Mouse (Mus musculus): ENCODE measurements around the gene Hoxd3. TPM values are rescaled to one million over a fixed set of nuclear protein-coding genes. Genes with fewer than 3 reads are reported as not detected.

Gene Hoxd3
- total and polyA plus RNA-seq, 2 experiments = not detected

DNA sequence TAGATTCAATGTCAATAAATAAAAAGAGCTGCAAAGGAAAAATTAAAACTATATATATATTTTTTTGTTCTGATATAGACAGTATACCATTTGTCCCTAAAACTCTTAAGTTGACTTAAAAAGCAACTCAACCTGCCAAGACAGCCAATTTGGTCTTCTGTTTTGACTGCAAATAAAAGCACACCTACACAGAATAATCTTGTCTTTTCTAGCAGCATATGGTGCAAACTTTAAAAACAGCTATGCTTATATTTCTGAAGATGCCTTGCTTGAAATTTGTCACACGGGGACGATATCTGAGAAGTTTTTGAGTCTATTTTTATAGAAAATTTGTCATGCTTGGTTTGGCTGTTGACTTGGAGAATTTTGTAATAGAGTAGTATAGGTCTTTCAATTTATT is 62.6 kb downstream of the Hoxd3 start:
- 79% methylated on average over 2 of the region's 2 CpGs for WGBS

DNA sequence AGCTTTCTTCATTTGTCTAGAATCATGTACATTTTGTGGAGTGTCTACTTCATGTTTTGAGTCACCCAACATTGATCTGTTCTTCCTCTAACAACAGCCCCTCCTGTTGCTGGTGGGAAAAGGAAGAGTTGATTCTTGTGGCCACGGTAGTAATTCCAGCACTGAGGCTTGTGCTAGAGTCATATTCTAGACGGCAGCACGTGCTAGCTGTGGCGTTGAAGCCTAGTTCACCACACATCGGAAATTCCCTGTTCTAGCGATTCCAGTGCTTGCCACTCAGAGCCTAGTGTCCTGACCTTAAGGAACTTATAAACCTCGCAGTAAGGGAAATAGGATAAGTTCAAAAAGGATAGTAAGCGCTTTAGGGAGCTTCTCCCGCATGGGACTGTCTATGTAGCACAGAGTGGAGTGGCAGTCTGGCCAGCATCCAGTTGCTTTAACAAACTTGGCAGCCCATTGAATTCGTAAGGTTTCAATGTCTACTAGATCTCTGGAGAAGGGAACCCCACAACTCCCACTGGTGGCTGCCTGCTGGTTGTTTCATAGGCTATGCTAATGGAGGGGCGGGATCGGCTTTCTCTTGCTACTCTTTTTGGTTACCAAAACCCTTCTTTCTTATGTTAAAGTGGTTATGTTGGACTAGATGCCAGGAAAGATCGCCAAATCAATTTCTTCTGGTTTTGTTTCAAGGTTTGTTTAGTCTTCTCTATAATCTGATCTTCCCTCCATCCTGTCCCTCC is 66.0 kb downstream of the Hoxd3 start:
- no peak for DNase-seq (ENCODE audit: extremely low read depth, low read depth, low spot score)
- H3K27ac ChIP-seq (replicated peaks; ENCODE audit: insufficient read depth, low read depth, low read length) = no peak overlapping the region
- H3K4me3 ChIP-seq (ENCODE audit: insufficient read depth, low read depth, low read length) = no peak overlapping the region
- no peaks in the 10 kb centered on the region for H3K79me2 ChIP-seq (ENCODE audit: control insufficient read depth, insufficient read depth, low read length)
- H3K9ac ChIP-seq (ENCODE audit: low read depth, low read length) = no peak overlapping the region
- H3K36me3 ChIP-seq (ENCODE audit: control insufficient read depth, insufficient read depth, low read length) = no peaks in the 10 kb centered on the region
- H3K4me1 ChIP-seq (ENCODE audit: control insufficient read depth, insufficient read depth, low read length) = no peaks in the 10 kb centered on the region
- H3K27me3 ChIP-seq (ENCODE audit: control insufficient read depth, insufficient read depth, low read length) = no peaks in the 10 kb centered on the region
- WGBS = 74% methylated on average over 13 of the region's 13 CpGs
- TF ChIP-seq POLR2A (IDR thresholded peaks at IDR 0.05; ENCODE audit: extremely low read depth, insufficient read depth, low read length) (no peak), CTCF (IDR thresholded peaks at IDR 0.05; ENCODE audit: low read depth, low read length) (no peak)

More for the DNA sequence above, 62.6 kb downstream of the Hoxd3 start:
- Histone ChIP-seq H3K27ac (replicated peaks; ENCODE audit: insufficient read depth, low read depth, low read length) (no peak overlapping the region), H3K4me1 (ENCODE audit: control insufficient read depth, insufficient read depth, low read length) (no peaks in the 10 kb centered on the region), H3K9ac (ENCODE audit: low read depth, low read length) (no peak overlapping the region), H3K79me2 (ENCODE audit: control insufficient read depth, insufficient read depth, low read length) (no peaks in the 10 kb centered on the region), H3K27me3 (ENCODE audit: control insufficient read depth, insufficient read depth, low read length) (no peaks in the 10 kb centered on the region), H3K36me3 (ENCODE audit: control insufficient read depth, insufficient read depth, low read length) (no peaks in the 10 kb centered on the region), H3K4me3 (ENCODE audit: insufficient read depth, low read depth, low read length) (no peak overlapping the region)
- DNase-seq (ENCODE audit: extremely low read depth, low read depth, low spot score) = no peak
- no peak for TF ChIP-seq CTCF (IDR thresholded peaks at IDR 0.05; ENCODE audit: low read depth, low read length)
- no peak for TF ChIP-seq POLR2A (IDR thresholded peaks at IDR 0.05; ENCODE audit: extremely low read depth, insufficient read depth, low read length)

DNA sequence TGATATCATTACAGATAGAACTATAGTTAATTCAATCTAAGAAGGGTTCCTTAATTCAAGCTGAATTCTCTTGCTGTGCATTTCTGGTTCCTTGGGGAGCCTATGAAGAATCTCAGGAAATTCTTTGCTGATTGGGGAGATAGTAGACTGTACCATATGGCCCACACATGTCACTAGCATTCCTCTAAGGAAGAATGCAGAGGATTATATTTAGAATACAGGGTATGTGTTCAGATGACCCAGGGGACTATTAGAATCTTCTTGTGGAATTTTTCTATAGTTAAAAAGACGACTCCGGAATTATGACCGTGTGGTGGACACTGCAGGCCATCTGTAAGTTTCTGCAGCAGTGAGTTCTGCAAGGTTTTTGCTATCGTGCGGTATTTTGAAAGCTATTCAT is 69.7 kb downstream of the Hoxd3 start:
- Histone ChIP-seq H3K4me1 (ENCODE audit: control insufficient read depth, insufficient read depth, low read length) (no peaks in the 10 kb centered on the region), H3K27ac (replicated peaks; ENCODE audit: insufficient read depth, low read depth, low read length) (no peak overlapping the region), H3K9ac (ENCODE audit: low read depth, low read length) (no peak overlapping the region), H3K4me3 (ENCODE audit: insufficient read depth, low read depth, low read length) (no peak overlapping the region), H3K79me2 (ENCODE audit: control insufficient read depth, insufficient read depth, low read length) (no peaks in the 10 kb centered on the region), H3K36me3 (ENCODE audit: control insufficient read depth, insufficient read depth, low read length) (no peaks in the 10 kb centered on the region), H3K27me3 (ENCODE audit: control insufficient read depth, insufficient read depth, low read length) (no peaks in the 10 kb centered on the region)
- WGBS = 83% methylated on average over 5 of the region's 5 CpGs
- no peak for DNase-seq (ENCODE audit: extremely low read depth, low read depth, low spot score)
- TF ChIP-seq POLR2A (IDR thresholded peaks at IDR 0.05; ENCODE audit: extremely low read depth, insufficient read depth, low read length) = no peak
- no peak for TF ChIP-seq CTCF (IDR thresholded peaks at IDR 0.05; ENCODE audit: low read depth, low read length)

DNA sequence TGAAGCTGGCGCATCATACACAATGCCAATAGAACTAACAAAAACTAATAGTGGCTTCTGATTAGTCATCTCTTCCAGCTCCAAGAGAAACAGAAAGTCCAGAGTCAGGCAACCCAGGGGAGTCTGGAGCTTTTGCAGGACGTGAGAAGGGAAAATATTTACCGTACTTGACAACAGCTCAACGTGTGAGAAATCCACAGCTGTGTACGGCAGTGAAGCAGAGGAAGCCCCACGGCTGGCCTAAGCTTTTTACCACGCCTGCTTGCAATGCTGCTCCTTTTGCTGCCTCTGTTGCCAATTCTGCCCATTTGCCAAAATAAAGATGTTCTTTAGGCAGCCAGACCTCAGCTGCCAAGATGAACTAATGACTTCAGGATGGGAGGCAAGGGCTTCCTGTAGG is 83.8 kb downstream of the Hoxd3 start:
- Histone ChIP-seq H3K4me1 (ENCODE audit: control insufficient read depth, insufficient read depth, low read length) (no peaks in the 10 kb centered on the region), H3K27ac (replicated peaks; ENCODE audit: insufficient read depth, low read depth, low read length) (no peak overlapping the region), H3K4me3 (ENCODE audit: insufficient read depth, low read depth, low read length) (no peak overlapping the region), H3K27me3 (ENCODE audit: control insufficient read depth, insufficient read depth, low read length) (no peaks in the 10 kb centered on the region), H3K9ac (ENCODE audit: low read depth, low read length) (no peak overlapping the region), H3K79me2 (ENCODE audit: control insufficient read depth, insufficient read depth, low read length) (no peaks in the 10 kb centered on the region), H3K36me3 (ENCODE audit: control insufficient read depth, insufficient read depth, low read length) (no peaks in the 10 kb centered on the region)
- TF ChIP-seq CTCF (IDR thresholded peaks at IDR 0.05; ENCODE audit: low read depth, low read length) (no peak), POLR2A (IDR thresholded peaks at IDR 0.05; ENCODE audit: extremely low read depth, insufficient read depth, low read length) (no peak)
- WGBS = 54% methylated on average over 7 of the region's 7 CpGs
- no peak for DNase-seq (ENCODE audit: extremely low read depth, low read depth, low spot score)

Other genes starting within 250 kb of the Hoxd3 start
- 6.4 and 8.3 TPM in 2 replicates for gene Lnpk, start 132.5 kb upstream of the Hoxd3 start, total RNA-seq (2014; rRNA removed)
- gene Lnpk, start 132.5 kb upstream of the Hoxd3 start, polyA plus RNA-seq (2012; rRNA removed) = 1.8 and 1.9 TPM in 2 replicates
- not detected in 2 replicates for gene Evx2, start 52.4 kb upstream of the Hoxd3 start, total RNA-seq (2014; rRNA removed)
- not detected in 2 replicates for gene Evx2, start 52.4 kb upstream of the Hoxd3 start, polyA plus RNA-seq (2012; rRNA removed)
- gene Hoxd13, start 43.6 kb upstream of the Hoxd3 start, total RNA-seq (2014; rRNA removed) = not detected in 2 replicates
- gene Hoxd13, start 43.6 kb upstream of the Hoxd3 start, polyA plus RNA-seq (2012; rRNA removed) = not detected in 2 replicates
- gene Hoxd12, start 36.9 kb upstream of the Hoxd3 start, total RNA-seq (2014; rRNA removed) = not detected in 2 replicates
- not detected in 2 replicates for gene Hoxd12, start 36.9 kb upstream of the Hoxd3 start, polyA plus RNA-seq (2012; rRNA removed)
- gene Hoxd11, start 32.4 kb upstream of the Hoxd3 start, total RNA-seq (2014; rRNA removed) = not detected in 2 replicates
- not detected in 2 replicates for gene Hoxd11, start 32.4 kb upstream of the Hoxd3 start, polyA plus RNA-seq (2012; rRNA removed)
- gene Hoxd10, start 20.0 kb upstream of the Hoxd3 start, total RNA-seq (2014; rRNA removed) = not detected in 2 replicates
- gene Hoxd10, start 20.0 kb upstream of the Hoxd3 start, polyA plus RNA-seq (2012; rRNA removed) = not detected in 2 replicates
- not detected in 2 replicates for gene Hoxd9, start 14.2 kb upstream of the Hoxd3 start, total RNA-seq (2014; rRNA removed)
- gene Hoxd9, start 14.2 kb upstream of the Hoxd3 start, polyA plus RNA-seq (2012; rRNA removed) = not detected in 2 replicates
- gene Hoxd8, start 7.3 kb upstream of the Hoxd3 start, total RNA-seq (2014; rRNA removed) = 0.07 TPM in 1 of 2 replicates, not detected in the other
- gene Hoxd8, start 7.3 kb upstream of the Hoxd3 start, polyA plus RNA-seq (2012; rRNA removed) = 0.06 TPM in 1 of 2 replicates, not detected in the other
- gene Hoxd4, start within 50 bp of the Hoxd3 start, total RNA-seq (2014; rRNA removed) = 0.09 and 0.13 TPM in 2 replicates
- gene Hoxd4, start within 50 bp of the Hoxd3 start, polyA plus RNA-seq (2012; rRNA removed) = 0.05 TPM in 1 of 2 replicates, not detected in the other
- not detected in 2 replicates for gene Gm28230, start 14.8 kb downstream of the Hoxd3 start, total RNA-seq (2014; rRNA removed)
- not detected in 2 replicates for gene Gm28230, start 14.8 kb downstream of the Hoxd3 start, polyA plus RNA-seq (2012; rRNA removed)
- gene Hoxd1, start 51.1 kb downstream of the Hoxd3 start, total RNA-seq (2014; rRNA removed) = not detected in 2 replicates
- gene Hoxd1, start 51.1 kb downstream of the Hoxd3 start, polyA plus RNA-seq (2012; rRNA removed) = not detected in 2 replicates
- gene Mtx2, start 113.9 kb downstream of the Hoxd3 start, total RNA-seq (2014; rRNA removed) = 51.7 and 66.2 TPM in 2 replicates
- 43.0 and 52.1 TPM in 2 replicates for gene Mtx2, start 113.9 kb downstream of the Hoxd3 start, polyA plus RNA-seq (2012; rRNA removed)